Mouse (Mus musculus) erythroid progenitor cell, adult 5-6 weeks (primary cell): ENCODE measurements around the gene Cdc42ep3. TPM values are rescaled to one million over a fixed set of nuclear protein-coding genes. Genes with fewer than 3 reads are reported as not detected.

Source experiments
- ATAC-seq: replicated peaks from 2 replicates; pipeline ENCODE4 v1.8.0; 2016; ENCODE audit warnings: moderate number of reproducible peaks, mild to moderate bottlenecking, moderate TSS enrichment, inconsistent platforms; ENCODE audit not compliant: poor library complexity, low FRiP score, severe bottlenecking
- total RNA-seq, 2 experiments: library from RNA; stranded (forward) in 1 of 2; stranded (reverse) in 1 of 2; fragments of 150-400 nt in 1 of 2; fragments of 186-747, 209-891 nt in 1 of 2; gene quantifications; 2 replicates each; pipeline versions ENCODE4 v1.2.3 to v1.2.4; 2015 to 2017; ENCODE audit warnings: low replicate concordance in 2 of 2

Gene Cdc42ep3
- total RNA-seq, 2 experiments from 2014 or later: 89.3 to 155 TPM

DNA sequence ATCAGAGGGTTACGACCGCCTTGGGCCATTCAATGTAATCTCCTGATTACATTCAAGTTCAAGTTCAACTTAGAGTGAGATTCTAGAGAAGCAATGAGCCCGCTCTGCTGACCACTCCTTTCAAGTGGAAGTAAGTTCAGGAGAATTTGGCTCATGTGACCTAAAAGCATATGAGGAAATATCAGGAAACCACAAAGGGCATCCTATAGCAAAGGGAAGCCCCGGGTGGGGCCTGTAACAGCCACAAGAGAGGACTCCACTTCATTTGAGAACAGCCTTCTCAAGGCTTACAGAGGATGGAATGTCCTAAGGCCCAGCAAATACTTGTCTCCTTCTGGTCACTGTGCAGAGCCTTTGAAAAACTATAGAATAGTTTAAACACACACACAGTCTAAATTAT, 7.6 kb downstream of the Cdc42ep3 start:
- ATAC-seq: no peak

GRCm38 (mm10) chr17:79345001-79345709, 9.7 kb downstream of the Cdc42ep3 start:
- no peak for ATAC-seq

DNA sequence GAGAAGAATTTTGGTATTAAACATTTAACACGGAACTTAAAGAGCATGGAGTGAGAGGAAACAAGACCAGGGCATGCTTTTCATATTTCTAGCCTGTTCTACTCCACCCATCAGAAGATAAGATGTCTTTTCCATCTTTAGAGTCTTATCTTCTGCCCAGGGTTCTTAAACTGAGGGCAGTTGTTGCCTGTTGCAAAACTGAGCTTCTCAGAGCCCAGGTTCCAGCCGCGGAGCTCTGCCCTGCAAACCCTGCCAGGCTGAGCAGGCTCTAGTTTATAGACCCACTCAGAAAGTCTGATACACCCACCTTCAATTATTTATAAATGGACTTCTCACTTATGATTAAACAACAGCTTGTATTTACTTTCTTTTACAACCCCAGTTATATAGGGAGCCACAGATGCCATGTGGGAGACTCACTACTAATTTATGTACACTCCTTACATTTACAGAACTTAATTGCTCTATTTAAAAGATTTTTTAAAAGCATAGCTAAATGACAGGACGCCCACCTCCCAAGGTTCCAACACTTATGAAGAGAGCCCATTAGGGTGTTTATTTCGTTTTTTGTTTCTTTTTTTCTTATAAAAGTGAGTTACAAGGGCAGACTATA, 11.5 kb downstream of the Cdc42ep3 start:
- peak; percentile 63 for ATAC-seq

DNA sequence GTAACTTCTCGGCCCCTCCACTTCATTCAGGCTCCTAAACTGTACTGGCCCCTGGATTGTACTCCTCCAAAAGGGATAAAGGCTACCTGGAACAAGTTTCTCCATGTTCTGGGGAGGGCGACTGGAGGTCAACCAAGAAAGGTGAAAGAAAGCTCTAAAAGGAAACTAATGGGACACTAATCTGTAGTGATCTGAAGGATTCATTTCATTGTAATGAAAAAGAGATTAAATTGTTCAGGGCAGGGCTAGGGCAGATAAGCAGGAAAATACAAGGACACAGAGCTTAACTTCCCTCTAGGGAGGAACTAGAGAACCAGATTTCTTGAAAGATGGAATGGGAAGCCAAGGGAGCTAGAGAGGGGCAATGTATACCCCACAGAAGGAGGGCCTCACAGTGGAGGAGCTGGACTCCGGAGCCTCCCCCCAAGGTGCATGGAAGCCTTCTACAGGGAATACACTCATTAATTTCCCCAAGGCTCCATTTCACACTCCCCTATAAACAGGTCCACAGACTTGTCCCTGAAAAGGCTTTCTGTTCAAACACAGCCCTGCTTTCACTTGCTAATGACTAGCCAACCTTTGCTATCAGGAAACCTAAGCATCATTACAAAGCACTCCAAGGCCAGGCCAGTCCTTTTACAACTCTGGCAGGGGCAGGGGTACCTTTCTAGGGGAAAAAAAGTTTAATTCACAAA, 12.1 kb downstream of the Cdc42ep3 start:
- ATAC-seq: no peak

DNA sequence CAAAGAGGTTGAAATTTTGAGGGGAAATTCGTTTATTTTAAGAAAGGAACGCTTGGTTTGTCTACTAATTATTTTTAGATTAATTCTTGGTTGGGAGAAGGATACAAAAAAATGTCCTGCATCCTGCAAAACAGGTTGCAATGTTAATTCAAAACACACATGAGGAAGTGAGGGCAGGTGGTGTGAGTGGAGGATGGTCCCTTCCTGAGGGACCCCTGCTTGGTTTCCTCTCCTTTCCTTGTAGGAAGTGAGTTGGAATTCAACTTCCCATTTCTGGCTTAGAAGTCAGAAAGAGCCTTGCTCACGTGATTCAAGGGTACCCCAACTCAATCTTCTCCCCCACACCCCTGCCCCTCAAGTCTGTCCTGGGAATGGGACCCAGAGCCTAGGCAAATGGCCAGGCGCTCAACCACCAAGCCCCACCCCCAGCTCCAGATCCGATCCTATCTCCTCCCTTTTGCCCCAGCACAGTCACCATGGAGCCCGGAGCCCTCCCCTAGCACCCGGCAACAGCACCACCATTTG, 12.9 kb downstream of the Cdc42ep3 start:
- no peak for ATAC-seq

DNA sequence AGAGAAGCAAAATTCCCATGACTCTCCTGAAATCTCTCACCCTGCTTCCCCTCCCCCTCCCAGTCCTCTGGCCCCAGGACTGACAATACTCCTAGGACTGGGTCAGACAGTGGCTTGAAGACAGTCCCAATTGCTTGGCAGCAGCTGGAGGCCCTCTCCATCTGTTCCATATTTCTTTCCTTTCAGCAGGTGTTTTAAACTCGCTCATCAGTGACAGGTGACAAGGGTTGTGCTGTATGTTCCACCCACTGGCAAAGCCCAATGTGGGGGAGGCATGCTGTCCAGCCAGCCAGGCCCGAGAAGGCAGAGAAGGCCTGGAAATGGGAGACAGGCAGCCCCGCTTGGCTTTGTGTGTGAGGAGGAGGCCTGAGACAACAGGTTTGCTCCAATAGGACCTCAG, 17.4 kb downstream of the Cdc42ep3 start:
- no peak for ATAC-seq

GRCm38 (mm10) chr17:79334701-79335100, 20.2 kb downstream of the Cdc42ep3 start:
- no peak for ATAC-seq

DNA sequence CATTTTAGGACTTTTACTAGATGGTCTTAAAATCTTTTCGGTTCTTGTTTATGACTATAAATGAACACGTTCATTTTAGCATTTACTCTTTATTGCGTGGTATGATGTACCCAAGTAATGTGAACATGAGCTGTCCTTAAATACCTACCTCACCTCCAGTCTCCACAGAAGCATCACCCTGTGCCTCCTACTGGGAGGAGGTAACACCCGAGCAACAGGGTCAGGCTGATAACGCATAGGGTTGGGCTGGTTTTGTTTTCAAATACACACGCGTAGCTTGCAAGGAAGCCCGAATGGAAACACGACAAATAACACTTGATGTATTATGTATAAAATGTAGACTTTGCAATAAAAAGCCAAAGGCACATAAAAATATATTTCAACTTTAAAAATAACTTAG, 21.2 kb downstream of the Cdc42ep3 start:
- ATAC-seq: no peak

GRCm38 (mm10) chr17:79332864-79333263, 22.0 kb downstream of the Cdc42ep3 start:
- no peak for ATAC-seq

GRCm38 (mm10) chr17:79330397-79330796, 24.5 kb downstream of the Cdc42ep3 start:
- ATAC-seq: no peak

GRCm38 (mm10) chr17:79326868-79327376, 28.0 kb downstream of the Cdc42ep3 start:
- ATAC-seq: no peak

DNA sequence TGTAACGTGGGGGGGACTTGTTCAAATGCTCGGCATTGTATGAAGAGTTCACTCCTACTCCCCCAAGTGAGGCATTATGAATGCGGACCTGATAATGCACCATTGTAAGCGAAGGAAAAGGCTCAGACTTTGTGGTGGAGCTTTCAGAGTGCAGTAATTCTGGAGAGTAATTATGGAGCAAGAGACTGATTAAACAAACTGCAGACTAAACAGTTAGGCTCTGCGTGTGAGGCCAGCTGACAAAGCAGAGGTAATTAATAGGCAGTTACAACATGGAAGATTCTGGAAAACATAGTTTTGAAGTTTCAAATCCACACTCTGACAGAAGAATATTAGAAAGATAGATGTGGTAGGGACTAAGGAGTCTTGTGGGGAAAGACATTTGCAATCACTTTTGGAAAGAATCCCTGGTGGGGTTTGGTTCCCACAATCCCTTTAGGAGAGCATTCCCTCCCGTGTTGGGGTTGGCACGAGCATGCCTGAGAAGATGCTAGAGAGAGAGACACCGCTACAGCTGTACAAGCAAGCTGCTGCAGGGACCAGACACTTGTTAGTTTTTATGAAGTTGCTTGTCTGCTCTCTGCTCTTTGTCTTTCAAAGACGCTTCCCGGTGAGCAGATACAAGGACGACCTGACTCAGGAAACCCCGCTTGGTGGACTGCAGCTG, 37.7 kb downstream of the Cdc42ep3 start:
- ATAC-seq: no peak

DNA sequence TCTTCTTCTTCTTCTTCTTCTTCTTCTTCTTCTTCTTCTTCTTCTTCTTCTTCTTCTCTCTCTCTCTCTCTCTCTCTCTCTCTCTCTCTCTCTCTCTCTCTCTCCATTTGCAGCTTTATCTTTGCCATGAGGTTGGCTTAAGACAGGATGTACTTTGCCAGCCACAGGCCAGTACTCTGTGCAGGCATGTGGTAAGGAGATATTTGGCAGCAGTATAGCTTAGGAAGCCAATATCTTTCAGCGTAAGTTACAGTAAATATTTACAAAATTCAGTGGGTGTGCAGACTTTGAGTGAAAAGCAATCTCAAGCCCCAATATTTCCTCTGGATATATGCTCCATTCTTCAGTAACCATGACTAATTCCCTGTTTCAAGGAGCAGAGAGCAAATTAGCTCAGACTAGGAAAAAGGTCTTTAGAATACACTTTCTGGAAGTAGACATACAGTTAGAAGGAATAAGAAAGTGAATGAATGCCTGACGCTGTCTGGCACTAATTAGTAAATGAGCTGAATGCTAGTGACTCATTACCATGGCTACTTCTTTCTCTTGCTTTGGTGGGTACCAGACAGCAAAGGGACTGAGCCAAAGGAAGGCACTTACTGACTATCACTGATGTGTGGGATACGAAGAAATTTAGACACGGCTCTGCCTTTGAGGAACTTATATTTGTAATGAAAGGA, 39.3 kb downstream of the Cdc42ep3 start:
- ATAC-seq: no peak

GRCm38 (mm10) chr17:79310465-79310864, 44.4 kb downstream of the Cdc42ep3 start:
- ATAC-seq: no peak

GRCm38 (mm10) chr17:79309506-79309905, 45.4 kb downstream of the Cdc42ep3 start:
- no peak for ATAC-seq

DNA sequence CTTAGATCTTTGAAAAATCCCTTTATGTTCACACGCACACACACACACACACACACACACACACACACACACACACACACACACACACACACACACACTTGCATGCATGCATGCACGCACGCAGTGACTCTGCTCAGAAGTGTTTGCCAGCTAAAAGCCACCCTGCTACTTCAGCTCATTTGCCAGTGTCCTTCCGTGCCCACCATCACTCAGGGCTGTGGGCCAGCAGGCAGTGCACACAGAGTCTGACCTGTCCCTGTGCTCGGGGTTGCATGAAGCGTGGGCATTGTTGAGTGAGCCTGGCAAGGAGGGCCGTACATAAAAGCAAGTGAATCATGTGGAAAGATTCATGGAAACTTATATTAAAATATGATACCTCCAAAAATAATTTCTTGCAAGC, 49.2 kb downstream of the Cdc42ep3 start:
- no peak for ATAC-seq

DNA sequence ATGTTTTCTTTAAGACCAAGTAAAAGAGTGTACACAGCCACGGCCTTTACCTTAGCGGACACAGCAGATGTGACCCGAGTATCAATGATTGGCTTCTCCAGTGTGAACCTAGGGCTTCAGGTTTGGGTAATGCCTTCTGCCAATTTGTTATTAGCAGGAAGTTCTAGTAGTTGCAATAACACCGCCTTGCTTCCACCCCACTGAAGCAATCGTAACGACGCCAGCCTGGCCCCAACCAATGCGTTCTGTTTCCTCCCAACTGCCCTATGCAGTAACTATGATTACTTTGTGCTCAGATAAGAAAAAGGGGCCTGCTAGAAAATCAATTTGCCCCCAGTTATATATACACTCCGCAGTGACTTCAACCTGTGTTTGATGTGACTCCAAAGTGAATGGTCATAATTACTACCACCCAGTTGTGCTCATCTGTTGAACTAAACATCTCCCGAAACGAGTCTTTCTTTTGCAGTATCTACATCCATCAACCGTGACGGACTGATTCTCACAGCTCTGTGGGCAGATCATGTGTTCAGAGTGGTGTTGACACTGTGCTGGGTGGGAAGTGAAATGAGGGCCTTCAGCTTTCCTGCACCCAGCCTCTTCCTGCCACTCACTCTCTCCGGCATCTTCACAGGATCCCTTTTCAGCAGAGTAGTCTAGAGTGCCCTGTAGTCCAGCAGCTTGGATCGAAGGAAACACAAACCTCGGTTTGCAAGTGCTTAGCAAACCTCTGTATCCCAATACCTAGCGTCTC, 51.0 kb downstream of the Cdc42ep3 start:
- no peak for ATAC-seq

DNA sequence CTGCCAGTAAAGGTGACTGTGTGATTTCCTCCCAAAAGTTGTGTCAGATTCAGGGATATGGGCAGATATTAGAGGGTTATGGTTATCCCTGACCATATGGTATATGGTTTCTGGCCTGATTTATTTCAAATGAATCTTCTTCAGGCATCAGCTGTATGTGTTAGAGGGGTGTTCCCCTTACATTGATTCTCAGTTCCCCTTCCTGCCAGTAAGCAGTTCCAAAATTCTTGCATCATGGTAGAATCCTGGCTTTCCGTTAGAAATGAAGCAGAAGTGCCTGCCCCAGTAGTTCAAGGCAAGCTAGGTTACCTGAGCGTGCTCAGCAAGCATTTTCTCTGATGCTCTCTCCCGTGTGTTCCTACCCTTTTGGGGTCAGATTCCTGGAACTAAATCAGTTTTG, 51.7 kb downstream of the Cdc42ep3 start:
- no peak for ATAC-seq

DNA sequence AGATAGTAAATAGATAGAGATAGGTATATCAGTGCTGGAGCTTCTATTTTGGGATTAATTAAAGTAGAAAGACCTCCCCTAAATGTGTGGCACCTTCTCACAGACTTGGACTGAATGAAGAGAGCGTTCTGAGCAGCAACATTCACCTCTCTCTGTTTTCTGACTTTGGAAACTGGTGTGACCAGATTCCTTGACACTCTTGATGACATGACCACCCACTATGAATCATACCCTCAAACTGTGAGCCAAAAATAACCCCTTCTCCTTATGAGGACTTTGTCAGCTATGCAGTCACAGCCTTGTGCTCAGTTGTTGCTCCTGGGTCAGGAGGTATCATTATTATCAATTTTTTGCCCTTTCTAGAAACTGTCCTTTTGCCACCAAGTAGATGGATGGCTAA, 55.0 kb downstream of the Cdc42ep3 start:
- no peak for ATAC-seq
